Mouse (Mus musculus) embryo, embryonic 11.5 days (tissue): ENCODE measurements around the gene Scpep1.
"Not testable (repeated sequence)": the region's sequence is repeated elsewhere in the genome, so short reads cannot be mapped to it uniquely, and the experiment has no call there.

ENCODE experiments used
- DNase-seq: peaks from one replicate; pipeline ENCODE4 v3.0.0-alpha.2; 2012; ENCODE audit warnings: low read depth, low spot score

The Scpep1 gene

GRCm38 (mm10) chr11:88926566-88926965, 28.7 kb downstream of the Scpep1 start:
- no peak for DNase-seq

GRCm38 (mm10) chr11:88909388-88910036, 45.8 kb downstream of the Scpep1 start:
- DNase-seq = no peak

- DNase-seq = peak; percentile 5
Observed at GRCm38 (mm10) chr11:88908557-88909211, 46.6 kb downstream of the Scpep1 start.

GRCm38 (mm10) chr11:88907886-88908285, 47.4 kb downstream of the Scpep1 start:
- DNase-seq = no peak

- DNase-seq = no peak
Observed at GRCm38 (mm10) chr11:88905621-88906020, 49.6 kb downstream of the Scpep1 start.

GRCm38 (mm10) chr11:88904080-88904479, 51.2 kb downstream of the Scpep1 start:
- DNase-seq = no peak

- no peak for DNase-seq
Observed at GRCm38 (mm10) chr11:88902762-88903161, 52.5 kb downstream of the Scpep1 start.

GRCm38 (mm10) chr11:88901341-88901802, 53.9 kb downstream of the Scpep1 start:
- DNase-seq = no peak

- no peak for DNase-seq
Observed at GRCm38 (mm10) chr11:88899561-88899960, 55.7 kb downstream of the Scpep1 start.

GRCm38 (mm10) chr11:88898380-88898763, 56.9 kb downstream of the Scpep1 start:
- DNase-seq = no peak

- no peak for DNase-seq
Observed at GRCm38 (mm10) chr11:88897624-88898379, 57.5 kb downstream of the Scpep1 start.

GRCm38 (mm10) chr11:88895800-88896232, 59.4 kb downstream of the Scpep1 start:
- not testable (repeated sequence) for DNase-seq

GRCm38 (mm10) chr11:88895235-88895634, 60.0 kb downstream of the Scpep1 start:
- not testable (repeated sequence) for DNase-seq

- DNase-seq = not testable (repeated sequence)
Observed at GRCm38 (mm10) chr11:88894279-88894678, 61.0 kb downstream of the Scpep1 start.

GRCm38 (mm10) chr11:88893501-88893900, 61.8 kb downstream of the Scpep1 start:
- not testable (repeated sequence) for DNase-seq

- not testable (repeated sequence) for DNase-seq
Observed at GRCm38 (mm10) chr11:88892789-88893188, 62.5 kb downstream of the Scpep1 start.

- DNase-seq = not testable (repeated sequence)
Observed at GRCm38 (mm10) chr11:88891921-88892561, 63.2 kb downstream of the Scpep1 start.

GRCm38 (mm10) chr11:88891446-88891845, 63.8 kb downstream of the Scpep1 start:
- not testable (repeated sequence) for DNase-seq

- not testable (repeated sequence) for DNase-seq
Observed at GRCm38 (mm10) chr11:88890904-88891303, 64.4 kb downstream of the Scpep1 start.

- DNase-seq = no peak
Observed at GRCm38 (mm10) chr11:88888996-88889395, 66.3 kb downstream of the Scpep1 start.

GRCm38 (mm10) chr11:88884376-88885065, 70.7 kb downstream of the Scpep1 start:
- no peak for DNase-seq
